Mouse (Mus musculus): ENCODE measurements around the gene Tcf7l1.

Tcf7l1 gene

GRCm38 (mm10) chr6:72593011-72593803, 195.8 kb downstream of the Tcf7l1 start:
- DNase-seq (ENCODE audit: low spot score in 2 of 2) = no peak

- no peak for DNase-seq (ENCODE audit: low spot score in 2 of 2)
These were observed 198.9 kb downstream of the Tcf7l1 start for GRCm38 (mm10) chr6:72590111-72590510.

DNA sequence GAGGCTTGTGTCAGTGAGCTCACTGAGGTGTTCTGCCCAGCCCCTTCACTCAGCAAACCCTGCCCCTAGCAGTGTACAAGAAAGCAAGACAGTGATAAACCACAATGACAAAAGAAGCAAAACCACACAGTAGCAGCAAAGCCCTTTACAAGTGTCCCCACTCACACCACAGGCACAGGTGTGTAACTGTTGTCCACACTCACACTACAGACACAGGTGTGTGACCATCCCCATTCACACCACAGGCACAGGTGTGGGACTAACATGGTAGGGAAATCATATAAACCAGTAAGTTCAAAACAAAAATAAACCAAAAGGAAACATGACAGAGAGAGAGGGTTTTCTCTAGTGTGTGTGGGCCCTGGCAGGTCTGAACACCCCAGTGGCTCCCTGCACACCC, 200.7 kb downstream of the Tcf7l1 start:
- no peak for DNase-seq (ENCODE audit: low spot score in 2 of 2)

DNA sequence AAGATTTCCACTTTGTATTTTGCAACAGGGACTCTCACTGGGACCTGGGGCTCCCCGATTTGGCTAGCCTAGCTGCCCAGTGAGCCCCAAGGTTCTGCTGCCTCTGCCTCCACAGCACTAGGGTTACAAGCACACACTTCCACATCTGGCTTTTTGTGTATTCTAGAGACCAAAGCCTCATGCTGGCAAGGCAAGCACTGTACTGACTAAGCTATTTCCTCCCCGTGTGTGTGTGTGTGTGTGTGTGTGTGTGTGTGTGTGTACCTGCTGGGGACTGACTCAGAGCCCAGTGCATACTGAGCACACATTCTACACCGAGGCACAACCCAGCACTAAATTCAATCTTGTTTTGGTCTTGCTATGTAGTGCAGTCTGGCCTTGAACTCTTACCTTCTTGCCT, 202.4 kb downstream of the Tcf7l1 start:
- DNase-seq (ENCODE audit: low spot score in 2 of 2) = no peak

DNA sequence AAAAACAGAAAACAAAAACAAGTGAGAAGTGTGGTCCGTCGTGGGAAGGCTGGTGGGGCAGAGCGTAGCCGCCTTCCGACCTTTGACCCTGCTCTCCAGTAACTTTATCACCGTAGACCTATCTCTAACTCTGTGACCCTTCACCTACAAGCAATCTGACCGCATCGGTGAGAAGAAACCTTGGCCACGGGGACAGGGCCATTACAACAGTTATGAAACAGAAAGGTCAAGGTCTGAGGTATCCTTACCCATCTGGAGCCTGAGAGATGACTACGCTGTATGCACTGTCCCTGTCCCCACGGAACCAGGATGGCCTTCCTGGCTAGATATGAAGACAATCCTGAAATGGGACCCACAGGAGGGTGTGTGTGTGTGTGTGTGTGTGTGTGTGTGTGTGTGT, 204.9 kb downstream of the Tcf7l1 start:
- DNase-seq (ENCODE audit: low spot score in 2 of 2) = no peak

- no peak for DNase-seq (ENCODE audit: low spot score in 2 of 2)
These were observed 205.7 kb downstream of the Tcf7l1 start for GRCm38 (mm10) chr6:72583211-72583839.

DNA sequence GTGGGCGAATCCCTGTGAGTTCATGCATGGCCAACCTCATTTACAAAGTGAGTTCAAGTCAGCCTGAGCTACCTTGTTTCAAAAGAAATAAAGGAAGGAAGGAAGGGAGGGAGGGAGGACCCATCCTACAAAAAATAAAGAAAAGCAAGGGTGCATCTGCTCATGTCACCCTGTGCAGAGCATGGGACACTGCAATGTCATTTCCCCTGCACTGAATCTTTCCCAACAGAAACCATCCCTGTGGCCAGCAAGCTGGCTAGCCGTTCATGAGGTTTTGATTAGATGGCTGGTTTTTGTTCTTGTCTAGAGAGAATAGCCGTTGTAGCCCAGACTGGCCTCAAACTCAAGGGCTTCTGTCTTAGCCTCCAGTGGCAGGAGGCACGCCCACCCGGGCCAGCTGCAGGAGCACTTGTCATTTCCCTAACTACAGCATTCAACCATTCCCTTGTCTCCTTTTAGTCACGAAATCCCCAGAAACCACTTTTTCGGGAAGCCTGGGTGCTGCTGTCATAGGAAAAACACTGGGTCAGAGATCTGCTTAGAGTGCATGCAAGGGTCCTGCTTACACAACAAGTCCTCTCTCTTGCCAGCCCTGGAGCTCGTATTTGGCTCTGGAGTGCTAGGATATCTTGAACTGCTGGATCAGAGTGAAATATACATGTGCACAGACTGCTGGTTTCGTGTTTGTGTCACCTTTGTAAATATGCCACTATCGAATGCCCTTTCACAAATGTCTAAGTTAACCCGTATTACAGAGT, 207.2 kb downstream of the Tcf7l1 start:
- no peak for DNase-seq (ENCODE audit: low spot score in 2 of 2)

All from spleen, postnatal 10 days (tissue).